Mouse (Mus musculus): Measurements from ENCODE around the gene Wdr13. TPM values are rescaled to one million over a fixed set of nuclear protein-coding genes. Genes with fewer than 3 reads are reported as not detected.

The Wdr13 gene
- polyA plus RNA-seq, 1 experiment from 2014 or later, result 27.4 TPM

GRCm38 (mm10) chrX:8125235-8125634 is 7.5 kb downstream of the Wdr13 start:
- Histone ChIP-seq H3K9me3 (ENCODE audit: control insufficient read depth, low read length) (no peaks in the 10 kb centered on the region), H3K4me1 (replicated peaks; ENCODE audit: control insufficient read depth, insufficient read depth, low read length) (no peaks in the 10 kb centered on the region), H3K9ac (ENCODE audit: low read length) (no peak overlapping the region), H3K36me3 (ENCODE audit: control insufficient read depth, insufficient read depth, low read length) (no peaks in the 10 kb centered on the region; the same call in 1 of the 2 replicates), H3K4me2 (ENCODE audit: low read depth, low read length, severe bottlenecking) (no peak overlapping the region), H3K27me3 (ENCODE audit: control insufficient read depth, insufficient read depth, low read length) (no peaks in the 10 kb centered on the region), H3K4me3 (ENCODE audit: low read depth, low read length) (no peak overlapping the region), H3K27ac (ENCODE audit: low read depth, low read length) (no peak overlapping the region)
- ATAC-seq (replicated peaks; ENCODE audit: low FRiP score), result no peak
- 81% methylated on average over 7 of the region's 7 CpGs for WGBS
- DNase-seq (ENCODE audit: low spot score), result no peak

- Histone ChIP-seq H3K36me3 (ENCODE audit: control insufficient read depth, insufficient read depth, low read length) (no peaks in the 10 kb centered on the region; the same call in 1 of the 2 replicates), H3K27ac (ENCODE audit: low read depth, low read length) (no peak overlapping the region), H3K4me2 (ENCODE audit: low read depth, low read length, severe bottlenecking) (no peak overlapping the region), H3K4me3 (ENCODE audit: low read depth, low read length) (no peak overlapping the region), H3K9me3 (ENCODE audit: control insufficient read depth, low read length) (no peaks in the 10 kb centered on the region), H3K27me3 (ENCODE audit: control insufficient read depth, insufficient read depth, low read length) (no peaks in the 10 kb centered on the region), H3K9ac (ENCODE audit: low read length) (no peak overlapping the region), H3K4me1 (replicated peaks; ENCODE audit: control insufficient read depth, insufficient read depth, low read length) (no peaks in the 10 kb centered on the region)
- no peak for DNase-seq (ENCODE audit: low spot score)
- no peak for ATAC-seq (replicated peaks; ENCODE audit: low FRiP score)
- 83% methylated on average over 6 of the region's 6 CpGs for WGBS
These were observed 8.7 kb downstream of the Wdr13 start for GRCm38 (mm10) chrX:8123821-8124470.

GRCm38 (mm10) chrX:8117264-8117663 is 15.4 kb downstream of the Wdr13 start:
- Histone ChIP-seq H3K4me3 (ENCODE audit: low read depth, low read length) (no peak overlapping the region), H3K9me3 (ENCODE audit: control insufficient read depth, low read length) (no peaks in the 10 kb centered on the region), H3K9ac (ENCODE audit: low read length) (no peak overlapping the region), H3K27me3 (ENCODE audit: control insufficient read depth, insufficient read depth, low read length) (no peaks in the 10 kb centered on the region), H3K4me1 (replicated peaks; ENCODE audit: control insufficient read depth, insufficient read depth, low read length) (no peaks in the 10 kb centered on the region), H3K36me3 (ENCODE audit: control insufficient read depth, insufficient read depth, low read length) (no peaks in the 10 kb centered on the region), H3K27ac (ENCODE audit: low read depth, low read length) (no peak overlapping the region), H3K4me2 (ENCODE audit: low read depth, low read length, severe bottlenecking) (no peak overlapping the region)
- DNase-seq (ENCODE audit: low spot score), result no peak
- ATAC-seq (replicated peaks; ENCODE audit: low FRiP score), result no peak

DNA sequence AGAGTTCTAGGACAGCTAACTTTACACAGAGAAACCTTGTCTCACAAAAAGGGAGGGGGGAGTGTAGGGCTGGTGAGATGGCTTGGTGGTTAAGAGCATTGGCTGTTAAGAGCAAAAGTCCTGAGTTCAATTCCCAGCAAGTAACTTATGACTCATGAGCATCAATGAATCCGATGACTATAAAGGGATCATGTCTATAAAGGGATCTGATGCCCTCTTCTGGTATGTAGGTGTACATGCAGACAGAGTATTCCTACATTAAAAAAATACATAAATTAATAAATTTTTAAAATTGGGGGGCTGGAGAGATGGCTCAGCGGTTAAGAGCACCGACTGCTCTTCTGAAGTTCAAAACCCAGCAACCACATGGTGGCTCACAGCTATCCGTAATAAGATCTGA is 17.4 kb downstream of the Wdr13 start:
- WGBS, result 78% methylated on average over 4 of the region's 4 CpGs
- no peak for ATAC-seq (replicated peaks; ENCODE audit: low FRiP score)

DNA sequence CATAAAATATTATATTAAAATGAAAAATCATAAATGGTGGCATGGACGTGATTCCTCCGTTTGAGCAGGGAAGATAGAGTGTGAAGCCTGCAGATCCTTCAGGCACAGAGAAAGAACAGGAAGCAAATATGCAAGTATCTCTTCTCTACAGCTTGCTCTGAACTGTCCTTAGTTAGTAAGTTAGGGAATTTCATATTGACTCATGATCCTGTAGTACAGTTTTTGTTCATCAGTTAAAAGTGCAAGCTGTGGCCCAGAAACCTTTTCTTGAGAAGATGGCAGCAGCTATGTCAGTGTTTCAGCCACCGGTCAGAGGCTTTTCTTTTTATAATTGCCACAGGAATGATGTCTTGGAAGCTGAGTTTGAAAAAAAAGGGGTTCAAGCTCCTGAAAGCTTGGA is 27.7 kb downstream of the Wdr13 start:
- Histone ChIP-seq H3K4me2 (ENCODE audit: low read depth, low read length, severe bottlenecking) (no peak overlapping the region), H3K4me1 (replicated peaks; ENCODE audit: control insufficient read depth, insufficient read depth, low read length) (peaks cover 3% of the 10 kb centered on the region; the same call in 1 of the 2 replicates), H3K9me3 (ENCODE audit: control insufficient read depth, low read length) (no peaks in the 10 kb centered on the region), H3K36me3 (ENCODE audit: control insufficient read depth, insufficient read depth, low read length) (no peaks in the 10 kb centered on the region), H3K27ac (ENCODE audit: low read depth, low read length) (no peak overlapping the region), H3K27me3 (ENCODE audit: control insufficient read depth, insufficient read depth, low read length) (no peaks in the 10 kb centered on the region), H3K9ac (ENCODE audit: low read length) (no peak overlapping the region), H3K4me3 (ENCODE audit: low read depth, low read length) (no peak overlapping the region)
- ATAC-seq (replicated peaks; ENCODE audit: low FRiP score), result no peak
- WGBS, result 94% methylated on average over 3 of the region's 3 CpGs
- DNase-seq (ENCODE audit: low spot score), result no peak

More for the DNA sequence above, 17.4 kb downstream of the Wdr13 start:
- no peaks in the 10 kb centered on the region for H3K9me3 ChIP-seq (ENCODE audit: control insufficient read depth, low read length)
- no peak for DNase-seq (ENCODE audit: low spot score)
- no peak overlapping the region for H3K4me2 ChIP-seq (ENCODE audit: low read depth, low read length, severe bottlenecking)
- no peak overlapping the region for H3K27ac ChIP-seq (ENCODE audit: low read depth, low read length)
- no peaks in the 10 kb centered on the region for H3K27me3 ChIP-seq (ENCODE audit: control insufficient read depth, insufficient read depth, low read length)
- H3K36me3 ChIP-seq (ENCODE audit: control insufficient read depth, insufficient read depth, low read length), result no peaks in the 10 kb centered on the region
- no peak overlapping the region for H3K4me3 ChIP-seq (ENCODE audit: low read depth, low read length)
- no peaks in the 10 kb centered on the region for H3K4me1 ChIP-seq (replicated peaks; ENCODE audit: control insufficient read depth, insufficient read depth, low read length)
- no peak overlapping the region for H3K9ac ChIP-seq (ENCODE audit: low read length)

DNA sequence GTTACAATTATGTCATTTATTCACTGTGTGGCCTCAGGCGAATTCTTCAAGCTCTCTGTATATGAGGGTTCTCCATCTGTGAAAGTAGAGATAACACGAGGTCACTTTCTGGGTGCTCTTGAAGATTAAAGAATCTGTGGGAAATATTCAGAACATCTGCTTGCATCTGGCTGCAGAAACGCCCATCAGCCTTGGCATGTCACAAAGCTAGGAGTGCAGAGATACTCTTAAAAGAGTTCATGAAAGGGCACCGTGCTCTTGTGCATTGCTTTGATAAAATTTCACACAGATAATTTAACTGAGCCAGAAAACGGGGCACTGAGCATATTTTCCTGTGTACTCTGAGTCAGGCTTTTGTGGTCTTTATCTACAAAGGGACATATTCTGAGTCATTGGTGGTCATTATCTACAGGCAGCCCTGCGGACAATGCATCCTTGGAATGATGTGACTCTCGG is 30.5 kb downstream of the Wdr13 start:
- no peak for DNase-seq (ENCODE audit: low spot score)
- no peak overlapping the region for H3K27ac ChIP-seq (ENCODE audit: low read depth, low read length)
- H3K9me3 ChIP-seq (ENCODE audit: control insufficient read depth, low read length), result no peaks in the 10 kb centered on the region
- no peaks in the 10 kb centered on the region for H3K27me3 ChIP-seq (ENCODE audit: control insufficient read depth, insufficient read depth, low read length)
- no peak overlapping the region for H3K4me3 ChIP-seq (ENCODE audit: low read depth, low read length)
- no peak for ATAC-seq (replicated peaks; ENCODE audit: low FRiP score)
- no peaks in the 10 kb centered on the region for H3K36me3 ChIP-seq (ENCODE audit: control insufficient read depth, insufficient read depth, low read length)
- 70% methylated on average over 7 of the region's 7 CpGs for WGBS
- H3K4me1 ChIP-seq (replicated peaks; ENCODE audit: control insufficient read depth, insufficient read depth, low read length), result peaks cover 3% of the 10 kb centered on the region; the same call in 1 of the 2 replicates
- no peak overlapping the region for H3K9ac ChIP-seq (ENCODE audit: low read length)
- H3K4me2 ChIP-seq (ENCODE audit: low read depth, low read length, severe bottlenecking), result no peak overlapping the region

DNA sequence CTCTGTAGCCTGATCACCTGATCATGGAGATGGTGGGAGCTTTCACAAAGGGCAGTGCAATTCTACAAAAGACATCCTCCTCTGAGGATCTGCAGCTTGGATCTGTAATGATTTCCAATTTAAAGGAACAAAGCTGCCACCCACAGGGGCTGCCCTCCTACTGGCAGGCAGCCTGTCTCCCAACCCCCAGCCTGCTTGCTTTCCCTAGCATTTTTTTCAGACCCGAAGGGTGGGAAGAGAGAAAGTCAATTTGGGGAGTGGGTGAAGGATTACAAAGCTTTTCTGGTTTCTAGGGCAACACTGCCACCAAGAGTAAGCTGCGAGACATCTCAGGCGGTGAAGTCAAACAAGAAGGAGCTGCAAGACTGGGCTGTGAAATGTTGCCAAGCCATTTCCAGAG is 31.7 kb downstream of the Wdr13 start:
- Histone ChIP-seq H3K4me1 (replicated peaks; ENCODE audit: control insufficient read depth, insufficient read depth, low read length) (peaks cover 3% of the 10 kb centered on the region; the same call in 1 of the 2 replicates), H3K4me2 (ENCODE audit: low read depth, low read length, severe bottlenecking) (peak overlapping the region; percentile 21; the same call in 1 of the 2 replicates), H3K4me3 (ENCODE audit: low read depth, low read length) (no peak overlapping the region), H3K9ac (ENCODE audit: low read length) (no peak overlapping the region; the same call in 1 of the 2 replicates), H3K36me3 (ENCODE audit: control insufficient read depth, insufficient read depth, low read length) (no peaks in the 10 kb centered on the region), H3K9me3 (ENCODE audit: control insufficient read depth, low read length) (no peaks in the 10 kb centered on the region), H3K27me3 (ENCODE audit: control insufficient read depth, insufficient read depth, low read length) (no peaks in the 10 kb centered on the region), H3K27ac (ENCODE audit: low read depth, low read length) (peak overlapping the region; percentile 58)
- WGBS, result 20% methylated on average over 3 of the region's 3 CpGs
- ATAC-seq (replicated peaks; ENCODE audit: low FRiP score), result peak; percentile 35; the same call in 1 of the 2 replicates
- DNase-seq (ENCODE audit: low spot score), result peak; percentile 71

DNA sequence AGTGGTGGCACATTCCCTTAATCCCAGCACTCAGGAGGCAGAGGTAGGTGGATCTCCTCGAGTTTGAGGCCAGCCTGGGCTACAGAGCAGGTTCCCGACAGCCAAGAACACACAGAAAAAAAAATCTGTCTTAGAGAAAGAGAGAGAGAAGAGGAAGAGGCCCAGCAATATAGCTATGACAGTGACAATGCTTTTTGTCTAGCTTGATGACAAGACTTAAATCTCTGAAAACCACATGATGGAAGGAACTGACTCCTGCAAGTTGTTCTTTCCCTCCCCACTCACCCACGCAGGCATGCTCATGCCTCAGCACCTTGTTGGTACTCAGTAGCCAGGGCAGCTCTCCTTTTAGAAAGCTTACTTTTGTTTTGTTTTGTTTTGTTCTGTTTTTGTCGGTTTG is 33.3 kb downstream of the Wdr13 start:
- H3K9ac ChIP-seq (ENCODE audit: low read length), result no peak overlapping the region
- no peak overlapping the region for H3K27ac ChIP-seq (ENCODE audit: low read depth, low read length)
- no peak overlapping the region for H3K4me2 ChIP-seq (ENCODE audit: low read depth, low read length, severe bottlenecking)
- no peak for ATAC-seq (replicated peaks; ENCODE audit: low FRiP score)
- no peaks in the 10 kb centered on the region for H3K9me3 ChIP-seq (ENCODE audit: control insufficient read depth, low read length)
- H3K36me3 ChIP-seq (ENCODE audit: control insufficient read depth, insufficient read depth, low read length), result no peaks in the 10 kb centered on the region
- WGBS, result 59% methylated on average over 4 of the region's 4 CpGs
- no peak for DNase-seq (ENCODE audit: low spot score)
- no peaks in the 10 kb centered on the region for H3K27me3 ChIP-seq (ENCODE audit: control insufficient read depth, insufficient read depth, low read length)
- H3K4me3 ChIP-seq (ENCODE audit: low read depth, low read length), result no peak overlapping the region
- peaks cover 3% of the 10 kb centered on the region; the same call in 1 of the 2 replicates for H3K4me1 ChIP-seq (replicated peaks; ENCODE audit: control insufficient read depth, insufficient read depth, low read length)

GRCm38 (mm10) chrX:8096787-8097242 is 35.9 kb downstream of the Wdr13 start:
- peak overlapping the region; percentile 26; the same call in 1 of the 2 replicates for H3K4me2 ChIP-seq (ENCODE audit: low read depth, low read length, severe bottlenecking)

More at GRCm38 (mm10) chrX:8096787-8097242, 35.9 kb downstream of the Wdr13 start:
- DNase-seq (ENCODE audit: low spot score) (peak; percentile 94), ATAC-seq (replicated peaks; ENCODE audit: low FRiP score) (peak; percentile 95)
- peak overlapping the region; percentile 19; the same call in 1 of the 2 replicates for H3K4me3 ChIP-seq (ENCODE audit: low read depth, low read length)
- H3K27me3 ChIP-seq (ENCODE audit: control insufficient read depth, insufficient read depth, low read length), result no peaks in the 10 kb centered on the region
- H3K36me3 ChIP-seq (ENCODE audit: control insufficient read depth, insufficient read depth, low read length), result no peaks in the 10 kb centered on the region
- no peaks in the 10 kb centered on the region for H3K9me3 ChIP-seq (ENCODE audit: control insufficient read depth, low read length)
- H3K4me1 ChIP-seq (replicated peaks; ENCODE audit: control insufficient read depth, insufficient read depth, low read length), result peaks cover 3% of the 10 kb centered on the region; the same call in 1 of the 2 replicates
- 17% methylated on average over 18 of the region's 19 CpGs for WGBS
- no peak overlapping the region for H3K27ac ChIP-seq (ENCODE audit: low read depth, low read length)
- H3K9ac ChIP-seq (ENCODE audit: low read length), result peak overlapping the region; percentile 43; the same call in 1 of the 2 replicates
